Mouse (Mus musculus) heart, embryonic 14.5 days (tissue): Measurements from ENCODE around the gene Ubtd2. TPM values are rescaled to one million over a fixed set of nuclear protein-coding genes. Genes with fewer than 3 reads are reported as not detected.

Experiments
- ATAC-seq: fragments of 200-750 bp; cut with Nextera tagmentation; 2 replicates; pipeline ENCODE4 v1.8.0; 2017; ENCODE audit warnings: low read depth, moderate TSS enrichment; ENCODE audit not compliant: insufficient number of reproducible peaks, insufficient read depth, low FRiP score
- H3K27ac ChIP-seq, 2 experiments: fragments of 200-500 bp in 1 of 2; fragments of 300-500 bp in 1 of 2; sonication (generic) in 1 of 2; replicated peaks in 1 of 2; 2 replicates each; pipeline ENCODE4 v1.5.1; 2012 to 2014; ENCODE audit warnings: low read depth in 2 of 2, low read length in 2 of 2, control low read depth in 1 of 2, mild to moderate bottlenecking in 1 of 2, mixed read lengths in 1 of 2; ENCODE audit not compliant: control insufficient read depth in 1 of 2, insufficient read depth in 1 of 2
- H3K27me3 ChIP-seq: fragments of 300-500 bp; sonication (generic); 2 replicates; pipeline ENCODE4 v1.6.1; 2014; ENCODE audit warnings: mild to moderate bottlenecking, low read length, control low read depth; ENCODE audit not compliant: control insufficient read depth, insufficient read depth
- H3K36me3 ChIP-seq: fragments of 300-500 bp; sonication (generic); 2 replicates; pipeline ENCODE4 v1.6.1; 2014; ENCODE audit warnings: mild to moderate bottlenecking, control low read depth, low read length, mixed read lengths; ENCODE audit not compliant: control insufficient read depth, insufficient read depth
- H3K4me1 ChIP-seq, 2 experiments: fragments of 200-500 bp in 1 of 2; fragments of 300-500 bp in 1 of 2; sonication (generic) in 1 of 2; 2 replicates each; pipeline ENCODE4 v1.6.1; 2012 to 2014; ENCODE audit warnings: low read length in 2 of 2, control low read depth in 1 of 2, mixed read lengths in 1 of 2; ENCODE audit not compliant: control insufficient read depth in 2 of 2, insufficient read depth in 2 of 2
- H3K4me2 ChIP-seq: fragments of 300-500 bp; sonication (generic); 2 replicates; pipeline ENCODE4 v1.6.1; 2014; ENCODE audit warnings: mild to moderate bottlenecking, low read length
- H3K4me3 ChIP-seq, 2 experiments: fragments of 200-500 bp in 1 of 2; fragments of 300-500 bp in 1 of 2; sonication (generic) in 1 of 2; 2 replicates each; pipeline ENCODE4 v1.5.1; 2012 to 2014; ENCODE audit warnings: low read length in 2 of 2, mild to moderate bottlenecking in 2 of 2, control low read depth in 1 of 2, low read depth in 1 of 2, moderate library complexity in 1 of 2; ENCODE audit not compliant: control insufficient read depth in 1 of 2, insufficient read depth in 1 of 2
- H3K9ac ChIP-seq: fragments of 300-500 bp; sonication (generic); 2 replicates; pipeline ENCODE4 v1.6.1; 2014; ENCODE audit warnings: mild to moderate bottlenecking, low read length
- H3K9me3 ChIP-seq: fragments of 300-500 bp; sonication (generic); 2 replicates; pipeline ENCODE4 v1.6.1; 2016; ENCODE audit warnings: low read length, control low read depth; ENCODE audit not compliant: control insufficient read depth
- WGBS: fragments of 180-500 bp; shearing (Covaris S2); extraction: QIAGEN DNeasy Blood & Tissue Kit; methylation state at CpG from one replicate; pipeline ENCODE4 v1.1.7; 2014; 5-methylcytosine and 5-hydroxymethylcytosine counted together
- polyA plus RNA-seq: library from polyadenylated mRNA; unstranded; fragments of >200 nt; fragmentation: Nextera tagmentation; extraction: Ambion mirVana; gene quantifications from 2 replicates; pipeline ENCODE4 v1.2.1, GENCODE M21; 2014

Gene Ubtd2
- polyA plus RNA-seq: 30.2 and 32.4 TPM in 2 replicates

GRCm38 (mm10) chr11:32454800-32455506 lies at the start of gene Ubtd2:
Gene Ubtd2 (plus strand): TSS chr11:32455370.
- Histone ChIP-seq H3K27ac (peak within 1 kb of the TSS; percentile 91 to 97), H3K9ac (peak within 1 kb of the TSS; percentile 94), H3K27me3 (no peaks in the 10 kb centered on the region), H3K4me3 (peak within 1 kb of the TSS; percentile 94 to 95), H3K4me1 (peaks cover 2 to 10% of the 10 kb centered on the region in 2 experiments; a peak in 3 of 4 replicates), H3K36me3 (no peaks in the 10 kb centered on the region), H3K9me3 (no peaks in the 10 kb centered on the region), H3K4me2 (peak within 1 kb of the TSS; percentile 94)
- ATAC-seq: peak; percentile 95
- WGBS: under 1% methylated on average over 81 of the region's 86 CpGs

DNA sequence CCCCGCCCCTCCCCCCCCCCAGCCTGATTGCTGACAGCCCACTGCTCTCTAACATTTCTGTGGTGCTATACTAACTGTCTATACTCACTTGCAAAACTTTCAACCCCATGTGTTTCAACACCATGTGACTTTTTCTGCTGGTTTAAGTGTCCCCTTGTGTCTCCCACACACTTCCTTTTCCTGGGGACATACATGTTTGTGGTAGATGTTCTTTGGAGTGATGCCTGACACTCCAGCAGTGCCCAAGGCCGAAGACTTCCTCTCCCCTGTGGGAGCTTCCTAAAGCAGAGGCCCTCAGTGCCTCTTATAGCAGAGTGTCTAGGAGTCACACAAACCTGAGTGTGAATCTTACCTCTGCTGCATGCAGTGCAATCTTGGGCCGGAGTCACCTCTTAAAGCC lies 47.3 kb upstream of the Ubtd2 start:
- H3K36me3 ChIP-seq: peaks cover 44% of the 10 kb centered on the region

DNA sequence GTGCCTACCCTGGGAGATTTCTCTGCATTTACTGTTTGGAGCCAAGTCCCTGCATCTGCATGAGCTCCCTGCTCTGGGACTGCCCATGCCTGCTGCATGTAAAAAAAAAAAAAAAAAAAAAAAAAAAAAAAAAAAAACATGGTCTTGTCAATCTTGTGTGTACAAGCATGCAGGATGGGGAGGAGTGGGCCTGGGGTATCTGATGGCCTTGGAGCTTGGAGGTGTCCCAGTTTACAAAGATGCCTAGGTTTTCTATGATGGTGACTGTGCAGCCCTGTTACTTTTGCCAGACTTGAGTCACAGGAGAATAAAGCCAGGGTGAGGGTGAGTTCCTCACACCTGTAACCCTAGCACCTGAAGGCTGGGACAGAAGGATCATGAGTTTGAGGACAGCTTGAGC lies 46.1 kb upstream of the Ubtd2 start:
- Histone ChIP-seq H3K4me3 (no peak overlapping the region), H3K9me3 (no peaks in the 10 kb centered on the region), H3K27ac (no peak overlapping the region), H3K36me3 (peaks cover 43% of the 10 kb centered on the region), H3K9ac (no peak overlapping the region), H3K4me1 (peaks cover 10 to 17% of the 10 kb centered on the region in 2 experiments; a peak in 2 of 4 replicates), H3K27me3 (no peaks in the 10 kb centered on the region), H3K4me2 (no peak overlapping the region)
- no peak for ATAC-seq

More for the DNA sequence above, 47.3 kb upstream of the Ubtd2 start:
- H3K27ac ChIP-seq: no peak overlapping the region
- peaks cover 10 to 17% of the 10 kb centered on the region in 2 experiments; a peak in 2 of 4 replicates for H3K4me1 ChIP-seq
- no peaks in the 10 kb centered on the region for H3K27me3 ChIP-seq
- H3K4me3 ChIP-seq: no peak overlapping the region
- no peak for ATAC-seq
- 59% methylated on average over 3 of the region's 3 CpGs for WGBS
- no peak overlapping the region for H3K9ac ChIP-seq
- H3K4me2 ChIP-seq: no peak overlapping the region
- H3K9me3 ChIP-seq: no peaks in the 10 kb centered on the region

GRCm38 (mm10) chr11:32409823-32410562 lies 45.2 kb upstream of the Ubtd2 start:
- peaks cover 48% of the 10 kb centered on the region for H3K36me3 ChIP-seq
- no peaks in the 10 kb centered on the region for H3K27me3 ChIP-seq
- no peak overlapping the region for H3K9ac ChIP-seq
- no peak overlapping the region for H3K4me3 ChIP-seq
- ATAC-seq: no peak
- peaks cover 10 to 13% of the 10 kb centered on the region in 2 experiments; a peak in 2 of 4 replicates for H3K4me1 ChIP-seq
- H3K9me3 ChIP-seq: no peaks in the 10 kb centered on the region
- no peak overlapping the region for H3K4me2 ChIP-seq
- H3K27ac ChIP-seq: no peak overlapping the region
- 84% methylated on average over 11 of the region's 11 CpGs for WGBS

DNA sequence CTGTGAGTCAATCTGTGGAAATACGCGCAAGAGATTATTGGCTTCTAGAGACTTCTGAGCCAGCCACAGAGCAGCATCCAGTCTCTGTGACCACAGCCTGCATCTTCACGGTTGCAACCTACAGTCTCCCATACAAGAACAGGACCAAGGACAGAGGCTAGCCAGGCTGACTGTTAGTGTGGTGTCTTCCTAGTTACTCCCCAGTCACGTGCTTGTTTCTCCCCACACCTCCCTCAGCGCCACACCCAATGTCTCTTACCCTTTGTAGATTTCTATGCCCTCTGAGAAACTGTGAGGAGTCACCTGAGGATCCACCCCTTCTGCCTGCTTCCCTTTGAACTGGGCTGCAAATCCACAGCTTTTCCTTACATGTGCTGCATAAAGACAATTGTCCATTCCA lies 35.2 kb upstream of the Ubtd2 start:
- Histone ChIP-seq H3K36me3 (peaks cover 79% of the 10 kb centered on the region), H3K9ac (no peak overlapping the region), H3K27ac (no peak overlapping the region), H3K27me3 (no peaks in the 10 kb centered on the region), H3K4me2 (no peak overlapping the region), H3K4me3 (no peak overlapping the region), H3K4me1 (no peaks in the 10 kb centered on the region), H3K9me3 (no peaks in the 10 kb centered on the region)
- ATAC-seq: no peak
- WGBS: 71% methylated on average over 5 of the region's 5 CpGs

DNA sequence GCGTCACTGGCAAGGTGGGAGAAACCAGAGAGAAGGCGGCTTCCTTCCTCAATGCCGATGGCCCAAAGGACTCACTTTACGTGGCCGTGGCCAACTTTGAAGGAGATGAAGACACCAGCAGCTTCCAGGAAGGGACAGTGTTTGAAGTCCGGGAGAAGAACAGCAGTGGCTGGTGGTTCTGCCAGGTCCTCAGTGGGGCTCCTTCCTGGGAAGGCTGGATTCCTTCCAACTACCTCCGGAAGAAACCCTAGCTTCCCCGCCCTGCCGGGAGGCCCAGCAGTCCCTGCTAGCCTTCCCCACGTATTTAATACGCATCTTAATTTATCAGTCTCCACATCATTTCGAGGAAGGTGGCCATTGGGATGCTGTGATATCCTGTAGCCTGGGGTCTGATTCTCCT lies 31.9 kb upstream of the Ubtd2 start:
- no peak for ATAC-seq

GRCm38 (mm10) chr11:32424600-32424999 lies 30.6 kb upstream of the Ubtd2 start:
- Histone ChIP-seq H3K27me3 (no peaks in the 10 kb centered on the region), H3K27ac (no peak overlapping the region), H3K4me3 (no peak overlapping the region), H3K9me3 (no peaks in the 10 kb centered on the region), H3K4me1 (no peaks in the 10 kb centered on the region), H3K9ac (no peak overlapping the region), H3K36me3 (peaks cover 58% of the 10 kb centered on the region), H3K4me2 (no peak overlapping the region)
- no peak for ATAC-seq
- WGBS: 74% methylated on average over 4 of the region's 4 CpGs

More for the DNA sequence above, 31.9 kb upstream of the Ubtd2 start:
- Histone ChIP-seq H3K27me3 (no peaks in the 10 kb centered on the region), H3K36me3 (peaks cover 65% of the 10 kb centered on the region), H3K4me1 (no peaks in the 10 kb centered on the region), H3K27ac (no peak overlapping the region), H3K4me2 (no peak overlapping the region), H3K9ac (no peak overlapping the region), H3K9me3 (no peaks in the 10 kb centered on the region), H3K4me3 (no peak overlapping the region)
- 75% methylated on average over 12 of the region's 12 CpGs for WGBS
